Mouse (Mus musculus) retina, adult 2 months (tissue): ENCODE data around the gene Gm3149.
"Not testable (repeated sequence)": the region's sequence is repeated elsewhere in the genome, so short reads cannot be mapped to it uniquely, and the experiment has no call there.

Experiments used
- DNase-seq: peaks from one replicate; pipeline ENCODE4 v3.0.0-alpha.2; 2012; ENCODE audit warnings: low read depth, low spot score

Gm3149 gene

GRCm38 (mm10) chr14:4316983-4317382 is at the start of gene Gm3149:
Gene Gm3149 (plus strand): TSS chr14:4317283.
- DNase-seq: not testable (repeated sequence)

GRCm38 (mm10) chr14:4269238-4269950 is 47.7 kb upstream of the Gm3149 start:
- not testable (repeated sequence) for DNase-seq

GRCm38 (mm10) chr14:4279828-4280227 is 37.3 kb upstream of the Gm3149 start:
- DNase-seq: not testable (repeated sequence)

GRCm38 (mm10) chr14:4334476-4335080 is 17.5 kb downstream of the Gm3149 start, which contains the start of gene 2610042L04Rik:
Gene 2610042L04Rik (plus strand): TSS chr14:4334763.
- not testable (repeated sequence) for DNase-seq

DNA sequence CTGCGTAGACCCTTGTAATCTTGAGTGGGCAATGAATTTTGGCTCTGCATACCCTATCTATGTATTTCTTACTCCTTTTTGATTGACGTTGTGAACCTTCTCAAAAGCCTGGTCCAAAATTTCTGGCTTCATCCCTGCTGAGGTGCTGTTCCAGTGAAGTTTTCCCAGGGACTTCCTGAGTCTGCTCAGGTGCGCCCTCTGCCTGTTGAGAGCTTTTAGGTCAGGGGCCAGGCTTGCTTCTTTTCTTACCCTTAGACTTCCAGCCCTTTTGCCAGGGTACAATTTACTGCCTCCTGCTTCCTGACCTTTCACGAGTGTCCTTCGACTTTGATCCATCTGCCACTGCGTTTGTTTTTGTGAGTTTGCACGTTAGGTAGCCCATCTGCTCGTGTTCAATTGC is 18.4 kb downstream of the Gm3149 start:
- not testable (repeated sequence) for DNase-seq

DNA sequence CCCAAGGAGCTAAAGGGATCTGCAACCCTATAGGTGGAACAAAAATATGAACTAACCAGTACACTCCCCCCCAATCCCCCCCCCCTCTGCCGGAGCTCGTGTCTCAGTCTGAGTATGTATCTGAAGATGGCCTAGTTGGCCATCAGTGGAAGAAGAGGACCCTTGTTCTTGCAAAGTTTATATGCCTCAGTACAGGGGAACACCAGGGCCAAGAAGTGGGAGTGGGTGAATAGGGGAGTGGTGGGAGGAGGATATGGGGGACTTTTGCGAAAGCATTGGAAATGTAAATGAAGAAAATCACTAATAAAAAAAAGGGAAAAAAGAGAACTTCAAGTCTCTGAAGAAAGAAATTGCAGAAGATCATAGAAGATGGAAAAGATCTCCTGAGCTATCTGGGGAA is 51.9 kb downstream of the Gm3149 start:
- not testable (repeated sequence) for DNase-seq

DNA sequence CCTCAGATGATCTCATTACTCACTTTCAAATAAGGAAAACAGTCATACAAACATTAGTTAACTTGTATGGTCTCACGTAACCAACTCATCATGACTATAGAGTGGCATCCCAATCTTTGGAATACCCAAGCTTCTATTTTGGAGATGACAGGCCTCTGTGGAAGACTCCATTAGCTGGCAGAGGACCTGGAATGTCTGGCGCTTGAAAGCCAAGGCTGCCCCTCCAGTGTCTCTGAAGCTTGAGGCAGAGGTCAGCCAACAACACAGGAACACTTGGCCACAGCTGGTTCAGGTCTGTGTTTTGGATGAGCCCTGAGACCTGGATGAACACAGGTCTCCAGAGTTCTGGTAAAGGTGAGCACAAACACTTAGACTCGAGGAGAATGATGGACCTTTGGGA is 52.6 kb downstream of the Gm3149 start:
- DNase-seq: not testable (repeated sequence)
